Mouse (Mus musculus) midbrain, postnatal 0 days (tissue): ENCODE data around the gene Gm12216. TPM values are rescaled to one million over a fixed set of nuclear protein-coding genes. Genes with fewer than 3 reads are reported as not detected.

Source experiments
- ATAC-seq: fragments of 200-750 bp; cut with Nextera tagmentation; 2 replicates; pipeline ENCODE4 v1.8.0; 2017; ENCODE audit warnings: moderate number of reproducible peaks, mild to moderate bottlenecking, moderate TSS enrichment, moderate library complexity; ENCODE audit not compliant: low FRiP score
- DNase-seq: peaks from one replicate; pipeline ENCODE4 v3.0.0-alpha.2; 2015; ENCODE audit warnings: low spot score
- H3K27ac ChIP-seq: fragments of 300-500 bp; sonication (generic); 2 replicates; pipeline ENCODE4 v1.5.1; 2014; ENCODE audit warnings: low read depth, mild to moderate bottlenecking, low read length, mixed read lengths
- H3K27me3 ChIP-seq: fragments of 300-500 bp; sonication (generic); 2 replicates; pipeline ENCODE4 v1.6.1; 2014; ENCODE audit warnings: low read length, control low read depth, mixed read lengths; ENCODE audit not compliant: insufficient read depth
- H3K36me3 ChIP-seq: fragments of 300-500 bp; sonication (generic); 2 replicates; pipeline ENCODE4 v1.6.1; 2014; ENCODE audit warnings: low read length, control low read depth, mixed read lengths; ENCODE audit not compliant: insufficient read depth
- H3K4me1 ChIP-seq: fragments of 300-500 bp; sonication (generic); 2 replicates; pipeline ENCODE4 v1.6.1; 2014; ENCODE audit warnings: mild to moderate bottlenecking, control low read depth, antibody characterized with exemption, low read length, mixed read lengths; ENCODE audit not compliant: insufficient read depth
- H3K4me2 ChIP-seq: fragments of 300-500 bp; sonication (generic); 2 replicates; pipeline ENCODE4 v1.6.1; 2014; ENCODE audit warnings: low read depth, mild to moderate bottlenecking, low read length, mixed read lengths; ENCODE audit not compliant: poor library complexity, severe bottlenecking
- H3K4me3 ChIP-seq: fragments of 300-500 bp; sonication (generic); 2 replicates; pipeline ENCODE4 v1.5.1; 2014; ENCODE audit warnings: low read depth, mild to moderate bottlenecking, low read length, moderate library complexity
- H3K9ac ChIP-seq: fragments of 300-500 bp; sonication (generic); replicated peaks from 2 replicates; pipeline ENCODE4 v1.6.1; 2014; ENCODE audit warnings: mild to moderate bottlenecking, low read length, moderate library complexity, mixed read lengths; ENCODE audit not compliant: poor library complexity, severe bottlenecking
- H3K9me3 ChIP-seq: fragments of 300-500 bp; sonication (generic); 2 replicates; pipeline ENCODE4 v1.6.1; 2016; ENCODE audit warnings: low read length, control low read depth
- CTCF ChIP-seq: IDR thresholded peaks from 2 replicates; pipeline ENCODE4 v1.5.1; 2016; ENCODE audit warnings: antibody characterized with exemption, mild to moderate bottlenecking
- WGBS: fragments of 180-500 bp; shearing (Covaris S2); extraction: QIAGEN DNeasy Blood & Tissue Kit; methylation state at CpG from one replicate; pipeline ENCODE4 v1.1.7; 2014; 5-methylcytosine and 5-hydroxymethylcytosine counted together
- polyA plus RNA-seq: library from polyadenylated mRNA; unstranded; fragments of >200 nt; fragmentation: Nextera tagmentation; extraction: Ambion mirVana; gene quantifications from 2 replicates; pipeline ENCODE4 v1.2.1, GENCODE M21; 2015
- total RNA-seq: library from RNA; depleted of rRNA; stranded (reverse); fragments of >200 nt; gene quantifications from 2 replicates; pipeline ENCODE4 v1.2.3, GENCODE M21; 2014

The Gm12216 gene
- total and polyA plus RNA-seq, 2 experiments from 2014 or later = 0.65 TPM; not detected in 1

- WGBS = 61% methylated on average over 3 of the region's 3 CpGs
- H3K27ac ChIP-seq = no peak overlapping the region
- no peak overlapping the region for H3K9ac ChIP-seq
- H3K4me1 ChIP-seq = peaks cover 7% of the 10 kb centered on the region; the same call in 1 of the 2 replicates
- H3K36me3 ChIP-seq = no peaks in the 10 kb centered on the region
- no peak overlapping the region for H3K4me2 ChIP-seq
- TF ChIP-seq CTCF = no peak
- no peak overlapping the region for H3K4me3 ChIP-seq
- DNase-seq (peak; percentile 39), ATAC-seq (no peak)
- no peaks in the 10 kb centered on the region for H3K9me3 ChIP-seq
- no peaks in the 10 kb centered on the region for H3K27me3 ChIP-seq
Observed at GRCm38 (mm10) chr11:53792986-53793385, 66.1 kb downstream of the Gm12216 start.

GRCm38 (mm10) chr11:53789277-53789676, 69.8 kb downstream of the Gm12216 start:
- no peak for ATAC-seq
- no peak for TF ChIP-seq CTCF
- H3K36me3 ChIP-seq = no peaks in the 10 kb centered on the region

GRCm38 (mm10) chr11:53788196-53788595, 70.9 kb downstream of the Gm12216 start:
- H3K9me3 ChIP-seq = no peaks in the 10 kb centered on the region
- H3K4me2 ChIP-seq = no peak overlapping the region
- no peaks in the 10 kb centered on the region for H3K27me3 ChIP-seq
- H3K36me3 ChIP-seq = no peaks in the 10 kb centered on the region
- H3K9ac ChIP-seq = no peak overlapping the region
- ATAC-seq (no peak), DNase-seq (no peak)
- WGBS = 75% methylated on average over 8 of the region's 8 CpGs
- H3K4me1 ChIP-seq = no peaks in the 10 kb centered on the region
- no peak overlapping the region for H3K27ac ChIP-seq
- TF ChIP-seq CTCF = no peak
- no peak overlapping the region for H3K4me3 ChIP-seq

More at GRCm38 (mm10) chr11:53789277-53789676, 69.8 kb downstream of the Gm12216 start:
- Histone ChIP-seq H3K4me2 (no peak overlapping the region), H3K9ac (no peak overlapping the region), H3K9me3 (no peaks in the 10 kb centered on the region), H3K27ac (no peak overlapping the region), H3K4me1 (no peaks in the 10 kb centered on the region), H3K27me3 (no peaks in the 10 kb centered on the region), H3K4me3 (no peak overlapping the region)
- 84% methylated on average over 3 of the region's 3 CpGs for WGBS
- no peak for DNase-seq

- no peak overlapping the region for H3K4me3 ChIP-seq
- H3K9me3 ChIP-seq = no peaks in the 10 kb centered on the region
- H3K36me3 ChIP-seq = no peaks in the 10 kb centered on the region
- H3K4me2 ChIP-seq = no peak overlapping the region
- 84% methylated on average over 13 of the region's 13 CpGs for WGBS
- no peaks in the 10 kb centered on the region for H3K27me3 ChIP-seq
- no peak overlapping the region for H3K9ac ChIP-seq
- no peak overlapping the region for H3K27ac ChIP-seq
- no peak for TF ChIP-seq CTCF
- no peak for DNase-seq
- ATAC-seq = no peak
- no peaks in the 10 kb centered on the region for H3K4me1 ChIP-seq
Observed at GRCm38 (mm10) chr11:53786058-53787031, 72.7 kb downstream of the Gm12216 start.

- Histone ChIP-seq H3K27me3 (no peaks in the 10 kb centered on the region), H3K9ac (no peak overlapping the region), H3K9me3 (no peaks in the 10 kb centered on the region), H3K27ac (no peak overlapping the region), H3K4me1 (no peaks in the 10 kb centered on the region), H3K36me3 (no peaks in the 10 kb centered on the region), H3K4me2 (no peak overlapping the region), H3K4me3 (no peak overlapping the region)
- WGBS = 79% methylated on average over 3 of the region's 3 CpGs
- DNase-seq (no peak), ATAC-seq (no peak)
- no peak for TF ChIP-seq CTCF
Observed at GRCm38 (mm10) chr11:53785311-53785936, 73.6 kb downstream of the Gm12216 start.

- TF ChIP-seq CTCF = no peak
- ATAC-seq (no peak), DNase-seq (no peak)
- no peak overlapping the region for H3K9ac ChIP-seq
- no peak overlapping the region for H3K4me2 ChIP-seq
- no peaks in the 10 kb centered on the region for H3K4me1 ChIP-seq
- H3K4me3 ChIP-seq = no peak overlapping the region
- no peaks in the 10 kb centered on the region for H3K36me3 ChIP-seq
- H3K27me3 ChIP-seq = no peaks in the 10 kb centered on the region
- H3K9me3 ChIP-seq = no peaks in the 10 kb centered on the region
- WGBS = 89% methylated on average over 9 of the region's 9 CpGs
- H3K27ac ChIP-seq = no peak overlapping the region
Observed at GRCm38 (mm10) chr11:53783288-53783687, 75.8 kb downstream of the Gm12216 start.
